Mouse (Mus musculus) stomach, postnatal 0 days (tissue): ENCODE data around the gene Timm50. TPM values are rescaled to one million over a fixed set of nuclear protein-coding genes. Genes with fewer than 3 reads are reported as not detected.

Source experiments
- ATAC-seq: fragments of 200-750 bp; cut with Nextera tagmentation; 2 replicates; pipeline ENCODE4 v1.8.0; 2017; ENCODE audit not compliant: low FRiP score, low TSS enrichment
- DNase-seq: peaks from one replicate; pipeline ENCODE4 v3.0.0-alpha.2; 2016; ENCODE audit warnings: low spot score
- H3K27ac ChIP-seq: fragments of 300-500 bp; sonication (generic); replicated peaks from 2 replicates; pipeline ENCODE4 v1.5.1; 2014; ENCODE audit warnings: mild to moderate bottlenecking, control low read depth
- H3K27me3 ChIP-seq: fragments of 300-500 bp; sonication (generic); 2 replicates; pipeline ENCODE4 v1.6.1; 2014; ENCODE audit warnings: low read length; ENCODE audit not compliant: control insufficient read depth, insufficient read depth
- H3K36me3 ChIP-seq: fragments of 300-500 bp; sonication (generic); 2 replicates; pipeline ENCODE4 v1.6.1; 2014; ENCODE audit warnings: low read length, mixed read lengths; ENCODE audit not compliant: control insufficient read depth, insufficient read depth
- H3K4me1 ChIP-seq: fragments of 300-500 bp; sonication (generic); replicated peaks from 2 replicates; pipeline ENCODE4 v1.6.1; 2014; ENCODE audit warnings: antibody characterized with exemption; ENCODE audit not compliant: control insufficient read depth, insufficient read depth
- H3K4me2 ChIP-seq: fragments of 300-500 bp; sonication (generic); replicated peaks from 2 replicates; pipeline ENCODE4 v1.6.1; 2014; ENCODE audit warnings: low read depth, mild to moderate bottlenecking, control low read depth, moderate library complexity
- H3K4me3 ChIP-seq: fragments of 300-500 bp; sonication (generic); 2 replicates; pipeline ENCODE4 v1.5.1; 2014; ENCODE audit warnings: low read depth, low read length, control low read depth
- H3K9ac ChIP-seq: fragments of 300-500 bp; sonication (generic); 2 replicates; pipeline ENCODE4 v1.6.1; 2014; ENCODE audit warnings: mild to moderate bottlenecking, low read length, control low read depth, mixed read lengths
- H3K9me3 ChIP-seq: fragments of 300-500 bp; sonication (generic); 2 replicates; pipeline ENCODE4 v1.6.1; 2016; ENCODE audit warnings: low read length; ENCODE audit not compliant: control insufficient read depth
- CTCF ChIP-seq: IDR thresholded peaks from 2 replicates; pipeline ENCODE4 v1.5.1; 2016; ENCODE audit warnings: antibody characterized with exemption, low read depth, mild to moderate bottlenecking, moderate library complexity
- EP300 ChIP-seq: optimal IDR thresholded peaks from 2 replicates; pipeline ENCODE3; 2016; ENCODE audit warnings: antibody characterized with exemption
- WGBS: fragments of 180-500 bp; shearing (Covaris S2); extraction: QIAGEN DNeasy Blood & Tissue Kit; methylation state at CpG from one replicate; pipeline ENCODE4 v1.1.7; 2014; 5-methylcytosine and 5-hydroxymethylcytosine counted together
- polyA plus RNA-seq: library from polyadenylated mRNA; unstranded; fragments of >200 nt; fragmentation: Nextera tagmentation; extraction: Ambion mirVana; gene quantifications from 2 replicates; pipeline ENCODE4 v1.2.1, GENCODE M21; 2015

Timm50 gene
- polyA plus RNA-seq, 1 experiment from 2014 or later: 69.6 TPM

DNA sequence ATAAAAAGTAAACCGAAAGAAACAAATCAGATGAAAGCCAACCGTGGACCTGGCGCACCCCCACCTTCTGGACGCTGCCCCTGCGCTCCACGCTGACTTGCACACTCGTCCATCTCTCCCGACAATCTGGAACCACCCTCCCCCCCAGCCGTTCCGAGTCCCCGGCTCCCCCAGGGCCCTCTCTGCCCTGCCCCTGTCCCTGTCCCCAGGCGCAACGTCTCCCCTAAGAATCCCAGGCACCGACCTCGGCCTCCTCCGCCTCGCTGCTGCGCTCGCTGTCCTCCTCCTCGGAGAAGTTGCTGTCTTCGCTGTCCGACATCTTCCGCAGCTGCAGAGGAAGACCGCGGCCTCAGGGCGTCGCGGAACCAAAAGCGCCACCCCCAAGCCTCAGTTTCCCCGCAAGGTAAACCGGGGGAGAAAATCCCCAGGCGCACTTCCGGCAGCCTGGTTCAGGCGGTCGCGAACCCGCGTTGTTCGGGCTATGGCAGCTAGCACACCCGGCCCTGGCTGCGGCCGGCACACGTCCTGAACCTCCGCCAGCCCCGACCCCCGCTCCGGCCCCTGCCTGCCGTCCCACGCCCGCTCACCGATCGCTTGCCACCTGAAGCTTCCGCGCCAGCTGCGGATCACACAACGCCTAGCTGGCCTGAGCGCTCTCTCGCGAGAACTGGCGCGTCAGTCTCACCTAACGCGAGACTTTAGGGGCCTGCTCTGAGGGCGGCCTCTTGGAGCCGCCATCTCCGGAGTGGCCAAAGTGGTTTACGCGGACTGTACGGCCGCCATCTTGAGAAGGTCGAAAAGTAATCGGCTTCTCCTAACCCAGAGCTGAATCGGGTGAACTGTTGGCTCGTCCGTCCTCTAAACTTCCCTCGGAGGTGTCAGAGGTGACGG, 26.5 kb upstream of the Timm50 start, which contains the start of gene Supt5:
Supt5 (minus strand) TSS at position 639 of the 891 bp plus-strand sequence.
- DNase-seq (peak; percentile 97), ATAC-seq (peak; percentile 99)
- under 1% methylated on average over 77 of the region's 77 CpGs for WGBS
- Histone ChIP-seq H3K36me3 (no peaks in the 10 kb centered on the region), H3K4me1 (no peaks in the 10 kb centered on the region), H3K27me3 (no peaks in the 10 kb centered on the region), H3K27ac (peak within 1 kb of the TSS; percentile 87), H3K4me3 (peak within 1 kb of the TSS; percentile 88), H3K4me2 (peak within 1 kb of the TSS; percentile 77), H3K9ac (peak within 1 kb of the TSS; percentile 98), H3K9me3 (no peaks in the 10 kb centered on the region)
- TF ChIP-seq CTCF: no peak
- peak; percentile 100 for TF ChIP-seq EP300

GRCm38 (mm10) chr7:28335471-28335870, 23.6 kb upstream of the Timm50 start:
- Histone ChIP-seq H3K9ac (no peak overlapping the region), H3K36me3 (0 out of 2 replicates have a peak, but pooled peaks cover 4% of the 10 kb centered on the region), H3K4me3 (no peak overlapping the region), H3K9me3 (no peaks in the 10 kb centered on the region), H3K27ac (no peak overlapping the region), H3K4me2 (no peak overlapping the region), H3K4me1 (no peaks in the 10 kb centered on the region), H3K27me3 (no peaks in the 10 kb centered on the region)
- no peak for DNase-seq
- WGBS: 97% methylated on average over 2 of the region's 2 CpGs
- TF ChIP-seq EP300 (no peak), CTCF (no peak)
- ATAC-seq: no peak

GRCm38 (mm10) chr7:28334534-28334933, 22.7 kb upstream of the Timm50 start:
- Histone ChIP-seq H3K36me3 (peaks cover 9% of the 10 kb centered on the region), H3K9me3 (no peaks in the 10 kb centered on the region), H3K4me1 (no peaks in the 10 kb centered on the region), H3K4me3 (no peak overlapping the region), H3K9ac (no peak overlapping the region), H3K4me2 (no peak overlapping the region), H3K27me3 (no peaks in the 10 kb centered on the region), H3K27ac (no peak overlapping the region)
- no peak for TF ChIP-seq CTCF
- TF ChIP-seq EP300: no peak
- 76% methylated on average over 4 of the region's 4 CpGs for WGBS
- no peak for ATAC-seq
- DNase-seq: no peak

- Histone ChIP-seq H3K27me3 (no peaks in the 10 kb centered on the region), H3K36me3 (peaks cover 36% of the 10 kb centered on the region), H3K4me3 (no peak overlapping the region), H3K9ac (no peak overlapping the region), H3K9me3 (no peaks in the 10 kb centered on the region), H3K4me2 (no peak overlapping the region), H3K27ac (no peak overlapping the region), H3K4me1 (no peaks in the 10 kb centered on the region)
- whole genome bisulfite sequencing: 100% methylated on average over 2 of the region's 2 CpGs
- ATAC-seq: no peak
- DNase-seq: no peak
- no peak for TF ChIP-seq CTCF
- TF ChIP-seq EP300: no peak
Observed at GRCm38 (mm10) chr7:28328260-28328659, 16.4 kb upstream of the Timm50 start.

DNA sequence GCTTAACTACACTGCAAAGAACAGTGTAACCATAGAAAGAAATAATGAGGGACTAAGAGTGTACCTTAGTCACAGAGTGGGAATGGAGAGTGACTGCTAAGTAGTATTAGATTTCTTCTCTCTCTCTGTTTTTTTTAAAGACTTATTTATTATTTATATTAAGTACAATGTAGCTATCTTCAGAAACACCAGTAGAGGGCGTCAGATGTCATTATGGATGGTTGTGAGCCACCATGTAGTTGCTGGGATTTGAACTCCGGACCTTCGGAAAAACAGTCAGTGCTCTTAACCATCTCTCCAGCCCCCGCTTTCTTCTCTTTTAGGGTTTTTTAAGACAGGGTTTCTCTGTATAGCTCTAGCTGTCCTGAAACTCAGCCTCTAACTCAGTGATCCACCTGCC, 14.6 kb upstream of the Timm50 start:
- H3K9ac ChIP-seq: no peak overlapping the region
- WGBS: 87% methylated on average over 4 of the region's 4 CpGs
- H3K27ac ChIP-seq: no peak overlapping the region
- H3K36me3 ChIP-seq: peaks cover 51% of the 10 kb centered on the region
- H3K4me1 ChIP-seq: no peaks in the 10 kb centered on the region
- H3K9me3 ChIP-seq: no peaks in the 10 kb centered on the region
- no peaks in the 10 kb centered on the region for H3K27me3 ChIP-seq
- no peak overlapping the region for H3K4me2 ChIP-seq
- ATAC-seq (no peak), DNase-seq (no peak)
- TF ChIP-seq CTCF (peak; percentile 42), EP300 (no peak)
- H3K4me3 ChIP-seq: no peak overlapping the region

DNA sequence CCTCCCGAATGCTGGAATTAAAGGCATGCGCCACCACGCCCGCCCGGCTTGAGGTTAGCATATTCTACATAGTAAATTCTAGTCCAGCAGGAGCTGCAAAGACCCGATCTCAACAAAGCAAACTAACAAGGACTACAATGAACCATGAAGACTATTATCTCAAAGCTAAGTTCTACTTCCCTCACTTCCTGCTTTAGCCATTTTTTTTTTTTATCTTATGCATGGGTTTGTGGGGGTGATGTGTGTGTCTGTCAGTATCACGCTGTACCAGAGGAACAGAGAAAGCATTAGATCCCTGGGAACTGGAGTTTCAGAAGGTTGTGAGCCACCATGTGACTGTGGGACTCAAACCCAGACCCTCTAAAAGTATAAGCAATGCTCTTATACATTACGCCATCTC, 13.4 kb upstream of the Timm50 start:
- Histone ChIP-seq H3K27me3 (no peaks in the 10 kb centered on the region), H3K4me1 (no peaks in the 10 kb centered on the region), H3K9me3 (no peaks in the 10 kb centered on the region), H3K36me3 (peaks cover 52% of the 10 kb centered on the region), H3K9ac (no peak overlapping the region), H3K27ac (no peak overlapping the region), H3K4me3 (no peak overlapping the region), H3K4me2 (no peak overlapping the region)
- ATAC-seq (no peak), DNase-seq (no peak)
- WGBS: 97% methylated on average over 8 of the region's 8 CpGs
- TF ChIP-seq EP300 (no peak), CTCF (no peak)
